Mouse (Mus musculus): Measurements from ENCODE around the gene Zbtb12.

- TF ChIP-seq ZNF384 (IDR thresholded peaks at IDR 0.05; ENCODE audit: low read depth, low read length) (no peak), MAFK (IDR thresholded peaks at IDR 0.05; ENCODE audit: insufficient read depth, low read depth, low read length) (no peak), HCFC1 (IDR thresholded peaks at IDR 0.05; ENCODE audit: borderline replicate concordance, insufficient read depth, low read length) (no peak), ZC3H11A (IDR thresholded peaks at IDR 0.05; ENCODE audit: borderline replicate concordance, low read depth, low read length) (no peak), CHD2 (IDR thresholded peaks at IDR 0.05; ENCODE audit: low read depth, low read length) (no peak)
These were observed 25.8 kb upstream of the Zbtb12 start for GRCm38 (mm10) chr17:34853511-34853910.

All from ES-E14 (cell line).